Mouse (Mus musculus): ENCODE data around the gene Umodl1. TPM values are rescaled to one million over a fixed set of nuclear protein-coding genes. Genes with fewer than 3 reads are reported as not detected.

Gene Umodl1
- polyA plus RNA-seq, 1 experiment from 2014 or later, result 0.65 TPM

- Histone ChIP-seq H3K27ac (replicated peaks; ENCODE audit: low read depth, low read length) (no peak overlapping the region; the same call in 1 of the 2 replicates), H3K36me3 (ENCODE audit: control insufficient read depth, insufficient read depth, low read length) (no peaks in the 10 kb centered on the region), H3K9me3 (ENCODE audit: control insufficient read depth, low read length) (peaks cover 7% of the 10 kb centered on the region), H3K4me3 (ENCODE audit: low read depth, low read length) (peak overlapping the region; percentile 58), H3K4me2 (ENCODE audit: low read depth, low read length) (peak overlapping the region; percentile 92), H3K4me1 (ENCODE audit: control insufficient read depth, insufficient read depth, low read length) (peaks cover 9% of the 10 kb centered on the region; the same call in 1 of the 2 replicates), H3K9ac (ENCODE audit: low read depth, low read length) (peak overlapping the region; percentile 60), H3K27me3 (replicated peaks; ENCODE audit: control insufficient read depth, insufficient read depth, low read length) (peaks cover 20% of the 10 kb centered on the region)
- ATAC-seq (ENCODE audit: low read depth), result peak; percentile 37
- 2% methylated on average over 26 of the region's 31 CpGs for WGBS
- DNase-seq (ENCODE audit: low spot score), result no peak
Measured at GRCm38 (mm10) chr17:31057891-31058744, 103.7 kb downstream of the Umodl1 start.

- Histone ChIP-seq H3K4me3 (ENCODE audit: low read depth, low read length) (peak overlapping the region; percentile 58), H3K4me2 (ENCODE audit: low read depth, low read length) (peak overlapping the region; percentile 92), H3K4me1 (ENCODE audit: control insufficient read depth, insufficient read depth, low read length) (peaks cover 9% of the 10 kb centered on the region; the same call in 1 of the 2 replicates), H3K27me3 (replicated peaks; ENCODE audit: control insufficient read depth, insufficient read depth, low read length) (peaks cover 20% of the 10 kb centered on the region), H3K9ac (ENCODE audit: low read depth, low read length) (peak overlapping the region; percentile 60), H3K36me3 (ENCODE audit: control insufficient read depth, insufficient read depth, low read length) (no peaks in the 10 kb centered on the region), H3K9me3 (ENCODE audit: control insufficient read depth, low read length) (peaks cover 1% of the 10 kb centered on the region), H3K27ac (replicated peaks; ENCODE audit: low read depth, low read length) (no peak overlapping the region)
- DNase-seq (ENCODE audit: low spot score) (peak; percentile 82), ATAC-seq (ENCODE audit: low read depth) (0 out of 2 replicates have a peak, but pooled peaks have one; percentile 8)
- WGBS, result under 1% methylated on average over 13 of the region's 13 CpGs
Measured at GRCm38 (mm10) chr17:31058745-31059085, 104.3 kb downstream of the Umodl1 start.

- H3K9ac ChIP-seq (ENCODE audit: low read depth, low read length), result no peak overlapping the region
- H3K4me1 ChIP-seq (ENCODE audit: control insufficient read depth, insufficient read depth, low read length), result peaks cover 9% of the 10 kb centered on the region; the same call in 1 of the 2 replicates
- DNase-seq (ENCODE audit: low spot score) (no peak), ATAC-seq (ENCODE audit: low read depth) (no peak)
- H3K27me3 ChIP-seq (replicated peaks; ENCODE audit: control insufficient read depth, insufficient read depth, low read length), result peaks cover 20% of the 10 kb centered on the region
- no peak overlapping the region for H3K4me3 ChIP-seq (ENCODE audit: low read depth, low read length)
- WGBS, result 59% methylated on average over 4 of the region's 4 CpGs
- H3K4me2 ChIP-seq (ENCODE audit: low read depth, low read length), result no peak overlapping the region
- no peaks in the 10 kb centered on the region for H3K36me3 ChIP-seq (ENCODE audit: control insufficient read depth, insufficient read depth, low read length)
- no peak overlapping the region for H3K27ac ChIP-seq (replicated peaks; ENCODE audit: low read depth, low read length)
- no peaks in the 10 kb centered on the region for H3K9me3 ChIP-seq (ENCODE audit: control insufficient read depth, low read length)
Measured at GRCm38 (mm10) chr17:31060196-31060587, 105.8 kb downstream of the Umodl1 start.

Small RNA genes lying within 50 kb of the gene (microRNA-seq; reads per million reads assigned to microRNA genes)
- not detected for gene Gm24026 (ENCODE audit: borderline number of aligned reads)

Other genes with a start within 250 kb of the Umodl1 start
- 0.11 and 0.18 TPM in 2 replicates for gene Glp1r, start 52.8 kb upstream of the Umodl1 start, polyA plus RNA-seq (2014; fragmentation: Nextera tagmentation; extraction: Ambion mirVana)
- 10.5 and 11.9 TPM in 2 replicates for gene Abcg1, start 103.0 kb downstream of the Umodl1 start, polyA plus RNA-seq (2014; fragmentation: Nextera tagmentation; extraction: Ambion mirVana)
- not detected in 2 replicates for gene Tff3, start 175.0 kb downstream of the Umodl1 start, polyA plus RNA-seq (2014; fragmentation: Nextera tagmentation; extraction: Ambion mirVana)
- gene Tff2, start 189.6 kb downstream of the Umodl1 start, polyA plus RNA-seq (2014; fragmentation: Nextera tagmentation; extraction: Ambion mirVana), result not detected in 2 replicates
- not detected in 2 replicates for gene Tff1, start 210.6 kb downstream of the Umodl1 start, polyA plus RNA-seq (2014; fragmentation: Nextera tagmentation; extraction: Ambion mirVana)
- gene Tmprss3, start 244.3 kb downstream of the Umodl1 start, polyA plus RNA-seq (2014; fragmentation: Nextera tagmentation; extraction: Ambion mirVana), result 0.14 and 0.21 TPM in 2 replicates

All from embryonic facial prominence, embryonic 14.5 days (tissue).